Mouse (Mus musculus) stomach, embryonic 16.5 days (tissue): Measurements from ENCODE around the gene Sun2. TPM values are rescaled to one million over a fixed set of nuclear protein-coding genes. Genes with fewer than 3 reads are reported as not detected.

ENCODE experiments used
- ATAC-seq: fragments of 200-750 bp; cut with Nextera tagmentation; 2 replicates; pipeline ENCODE4 v1.8.0; 2017; ENCODE audit warnings: moderate number of reproducible peaks, moderate TSS enrichment; ENCODE audit not compliant: insufficient read depth, low FRiP score
- H3K27ac ChIP-seq: fragments of 300-500 bp; sonication (generic); 2 replicates; pipeline ENCODE4 v1.5.1; 2014; ENCODE audit warnings: low read length
- H3K27me3 ChIP-seq: fragments of 300-500 bp; sonication (generic); 2 replicates; pipeline ENCODE4 v1.6.1; 2014; ENCODE audit warnings: low read length, control low read depth, mixed read lengths; ENCODE audit not compliant: control insufficient read depth, insufficient read depth
- H3K36me3 ChIP-seq: fragments of 300-500 bp; sonication (generic); 2 replicates; pipeline ENCODE4 v1.6.1; 2014; ENCODE audit warnings: low read length; ENCODE audit not compliant: control insufficient read depth, insufficient read depth
- H3K4me1 ChIP-seq: fragments of 300-500 bp; sonication (generic); 2 replicates; pipeline ENCODE4 v1.6.1; 2014; ENCODE audit warnings: low read length, control low read depth, mixed read lengths; ENCODE audit not compliant: control insufficient read depth, insufficient read depth
- H3K4me2 ChIP-seq: fragments of 300-500 bp; sonication (generic); 2 replicates; pipeline ENCODE4 v1.6.1; 2014; ENCODE audit warnings: low read depth, low read length, mixed read lengths
- H3K4me3 ChIP-seq: fragments of 300-500 bp; sonication (generic); replicated peaks from 2 replicates; pipeline ENCODE4 v1.5.1; 2014; ENCODE audit warnings: mild to moderate bottlenecking, low read length
- H3K9ac ChIP-seq: fragments of 300-500 bp; sonication (generic); 2 replicates; pipeline ENCODE4 v1.6.1; 2014; ENCODE audit warnings: low read length
- H3K9me3 ChIP-seq: fragments of 300-500 bp; sonication (generic); replicated peaks from 2 replicates; pipeline ENCODE4 v1.6.1; 2016; ENCODE audit warnings: low read length, control low read depth; ENCODE audit not compliant: control insufficient read depth
- WGBS: fragments of 180-500 bp; shearing (Covaris S2); extraction: QIAGEN DNeasy Blood & Tissue Kit; methylation state at CpG from one replicate; pipeline ENCODE4 v1.1.7; 2014; 5-methylcytosine and 5-hydroxymethylcytosine counted together
- polyA plus RNA-seq: library from polyadenylated mRNA; unstranded; fragments of >200 nt; fragmentation: Nextera tagmentation; extraction: Ambion mirVana; gene quantifications from 2 replicates; pipeline ENCODE4 v1.2.1, GENCODE M21; 2015

Sun2 gene
- polyA plus RNA-seq, 1 experiment from 2014 or later, result 4.4 TPM

GRCm38 (mm10) chr15:79763001-79763400, 20.7 kb upstream of the Sun2 start:
- no peak overlapping the region for H3K27ac ChIP-seq
- no peaks in the 10 kb centered on the region for H3K27me3 ChIP-seq
- no peaks in the 10 kb centered on the region for H3K36me3 ChIP-seq
- no peak overlapping the region for H3K9ac ChIP-seq
- H3K9me3 ChIP-seq, result no peaks in the 10 kb centered on the region
- no peak overlapping the region for H3K4me3 ChIP-seq
- no peak for ATAC-seq
- no peak overlapping the region for H3K4me2 ChIP-seq
- H3K4me1 ChIP-seq, result peaks cover 26% of the 10 kb centered on the region
- 88% methylated on average over 9 of the region's 9 CpGs for WGBS

GRCm38 (mm10) chr15:79760956-79761355, 18.6 kb upstream of the Sun2 start:
- Histone ChIP-seq H3K4me3 (no peak overlapping the region), H3K9ac (no peak overlapping the region), H3K4me1 (peaks cover 10% of the 10 kb centered on the region), H3K36me3 (no peaks in the 10 kb centered on the region), H3K9me3 (no peaks in the 10 kb centered on the region), H3K27me3 (no peaks in the 10 kb centered on the region), H3K4me2 (no peak overlapping the region), H3K27ac (no peak overlapping the region)
- ATAC-seq, result no peak
- 91% methylated on average over 6 of the region's 6 CpGs for WGBS

- no peaks in the 10 kb centered on the region for H3K4me1 ChIP-seq
- 0 out of 2 replicates have a peak overlapping the region, but pooled peaks have one; percentile 8 for H3K27ac ChIP-seq
- ATAC-seq, result no peak
- H3K4me3 ChIP-seq, result no peak overlapping the region
- H3K4me2 ChIP-seq, result no peak overlapping the region
- 91% methylated on average over 3 of the region's 3 CpGs for WGBS
- H3K9me3 ChIP-seq, result no peaks in the 10 kb centered on the region
- no peaks in the 10 kb centered on the region for H3K27me3 ChIP-seq
- no peak overlapping the region for H3K9ac ChIP-seq
- H3K36me3 ChIP-seq, result no peaks in the 10 kb centered on the region
Observed at GRCm38 (mm10) chr15:79757118-79757517, 14.8 kb upstream of the Sun2 start.

- ATAC-seq, result no peak
- Histone ChIP-seq H3K9me3 (no peaks in the 10 kb centered on the region), H3K4me3 (no peak overlapping the region), H3K27me3 (no peaks in the 10 kb centered on the region), H3K4me2 (no peak overlapping the region), H3K27ac (no peak overlapping the region), H3K36me3 (no peaks in the 10 kb centered on the region), H3K4me1 (no peaks in the 10 kb centered on the region), H3K9ac (no peak overlapping the region)
- WGBS, result 72% methylated on average over 8 of the region's 8 CpGs
Observed at GRCm38 (mm10) chr15:79755977-79756625, 13.8 kb upstream of the Sun2 start.

- H3K9ac ChIP-seq, result no peak overlapping the region
- 79% methylated on average over 4 of the region's 4 CpGs for WGBS
- ATAC-seq, result no peak
Observed at GRCm38 (mm10) chr15:79755176-79755575, 12.8 kb upstream of the Sun2 start.

GRCm38 (mm10) chr15:79753873-79754272, 11.5 kb upstream of the Sun2 start:
- no peak overlapping the region for H3K4me2 ChIP-seq
- H3K27ac ChIP-seq, result no peak overlapping the region
- no peak for ATAC-seq
- H3K9ac ChIP-seq, result no peak overlapping the region
- H3K4me1 ChIP-seq, result no peaks in the 10 kb centered on the region
- no peak overlapping the region for H3K4me3 ChIP-seq
- H3K27me3 ChIP-seq, result no peaks in the 10 kb centered on the region
- no peaks in the 10 kb centered on the region for H3K9me3 ChIP-seq
- H3K36me3 ChIP-seq, result no peaks in the 10 kb centered on the region
- WGBS, result 55% methylated on average over 4 of the region's 4 CpGs

More at GRCm38 (mm10) chr15:79755176-79755575, 12.8 kb upstream of the Sun2 start:
- Histone ChIP-seq H3K4me1 (no peaks in the 10 kb centered on the region), H3K36me3 (no peaks in the 10 kb centered on the region), H3K9me3 (no peaks in the 10 kb centered on the region), H3K4me2 (no peak overlapping the region), H3K4me3 (no peak overlapping the region), H3K27me3 (no peaks in the 10 kb centered on the region), H3K27ac (no peak overlapping the region)

GRCm38 (mm10) chr15:79753420-79753752, 11.1 kb upstream of the Sun2 start:
- Histone ChIP-seq H3K36me3 (no peaks in the 10 kb centered on the region), H3K9me3 (no peaks in the 10 kb centered on the region), H3K9ac (no peak overlapping the region), H3K4me1 (no peaks in the 10 kb centered on the region), H3K4me3 (no peak overlapping the region), H3K27me3 (no peaks in the 10 kb centered on the region), H3K4me2 (no peak overlapping the region), H3K27ac (no peak overlapping the region)
- ATAC-seq, result no peak
- 80% methylated on average over 3 of the region's 3 CpGs for WGBS

- Histone ChIP-seq H3K4me3 (no peak overlapping the region), H3K4me1 (no peaks in the 10 kb centered on the region), H3K27me3 (no peaks in the 10 kb centered on the region), H3K9ac (no peak overlapping the region), H3K9me3 (no peaks in the 10 kb centered on the region), H3K27ac (no peak overlapping the region), H3K4me2 (no peak overlapping the region), H3K36me3 (no peaks in the 10 kb centered on the region)
- WGBS, result 22% methylated on average over 11 of the region's 11 CpGs
- ATAC-seq, result no peak
Observed at GRCm38 (mm10) chr15:79752742-79753419, 10.5 kb upstream of the Sun2 start.

- Histone ChIP-seq H3K9me3 (no peaks in the 10 kb centered on the region), H3K4me1 (no peaks in the 10 kb centered on the region), H3K4me2 (no peak overlapping the region), H3K27me3 (no peaks in the 10 kb centered on the region), H3K27ac (no peak overlapping the region), H3K4me3 (no peak overlapping the region), H3K9ac (no peak overlapping the region), H3K36me3 (no peaks in the 10 kb centered on the region)
- ATAC-seq, result no peak
- WGBS, result 82% methylated on average over 17 of the region's 17 CpGs
Observed at GRCm38 (mm10) chr15:79751772-79752171, 9.4 kb upstream of the Sun2 start.
